Mouse (Mus musculus): ENCODE results near the gene Cbx7. TPM values are rescaled to one million over a fixed set of nuclear protein-coding genes. Genes with fewer than 3 reads are reported as not detected.

Cbx7 gene
- polyA plus RNA-seq, 1 experiment from 2014 or later: 4.2 TPM

GRCm38 (mm10) chr15:79958418-79958817, 12.5 kb downstream of the Cbx7 start:
- Histone ChIP-seq H3K9me3 (replicated peaks) (no peaks in the 10 kb centered on the region), H3K4me1 (peaks cover 9% of the 10 kb centered on the region), H3K4me3 (no peak overlapping the region), H3K36me3 (no peaks in the 10 kb centered on the region), H3K9ac (no peak overlapping the region), H3K27me3 (no peaks in the 10 kb centered on the region), H3K4me2 (replicated peaks) (no peak overlapping the region), H3K27ac (no peak overlapping the region)
- ATAC-seq (ENCODE audit: low FRiP score): no peak
- WGBS: 66% methylated on average over 3 of the region's 3 CpGs

- Histone ChIP-seq H3K36me3 (no peaks in the 10 kb centered on the region), H3K9me3 (replicated peaks) (no peaks in the 10 kb centered on the region), H3K9ac (no peak overlapping the region), H3K4me1 (peaks cover 14% of the 10 kb centered on the region), H3K4me2 (replicated peaks) (no peak overlapping the region), H3K27me3 (0 out of 2 replicates have a peak, but pooled peaks cover 5% of the 10 kb centered on the region), H3K27ac (no peak overlapping the region), H3K4me3 (no peak overlapping the region)
- WGBS: 89% methylated on average over 8 of the region's 8 CpGs
- ATAC-seq (ENCODE audit: low FRiP score): no peak
These were observed 14.4 kb downstream of the Cbx7 start for GRCm38 (mm10) chr15:79956559-79956958.

GRCm38 (mm10) chr15:79953470-79953869, 17.4 kb downstream of the Cbx7 start:
- H3K36me3 ChIP-seq: no peaks in the 10 kb centered on the region
- H3K4me3 ChIP-seq: no peak overlapping the region
- H3K27ac ChIP-seq: no peak overlapping the region
- no peak overlapping the region for H3K9ac ChIP-seq
- no peaks in the 10 kb centered on the region for H3K9me3 ChIP-seq (replicated peaks)
- no peak overlapping the region for H3K4me2 ChIP-seq (replicated peaks)
- WGBS: 60% methylated on average over 7 of the region's 7 CpGs
- peaks cover 30% of the 10 kb centered on the region for H3K4me1 ChIP-seq
- peaks cover 5% of the 10 kb centered on the region; the same call in 1 of the 2 replicates for H3K27me3 ChIP-seq
- ATAC-seq (ENCODE audit: low FRiP score): no peak

GRCm38 (mm10) chr15:79952504-79953231, 18.3 kb downstream of the Cbx7 start:
- Histone ChIP-seq H3K4me1 (peaks cover 30% of the 10 kb centered on the region), H3K9me3 (replicated peaks) (no peaks in the 10 kb centered on the region), H3K36me3 (no peaks in the 10 kb centered on the region), H3K4me2 (replicated peaks) (no peak overlapping the region), H3K27me3 (peaks cover 5% of the 10 kb centered on the region; the same call in 1 of the 2 replicates), H3K27ac (no peak overlapping the region), H3K9ac (no peak overlapping the region), H3K4me3 (no peak overlapping the region)
- WGBS: 53% methylated on average over 11 of the region's 11 CpGs
- ATAC-seq (ENCODE audit: low FRiP score): no peak

GRCm38 (mm10) chr15:79951730-79952503, 19.0 kb downstream of the Cbx7 start:
- Histone ChIP-seq H3K4me3 (no peak overlapping the region), H3K9me3 (replicated peaks) (no peaks in the 10 kb centered on the region), H3K27ac (peak overlapping the region; percentile 41; the same call in 1 of the 2 replicates), H3K9ac (no peak overlapping the region; the same call in 1 of the 2 replicates), H3K36me3 (no peaks in the 10 kb centered on the region), H3K4me2 (replicated peaks) (no peak overlapping the region), H3K27me3 (peaks cover 5% of the 10 kb centered on the region; the same call in 1 of the 2 replicates), H3K4me1 (peaks cover 30% of the 10 kb centered on the region)
- 47% methylated on average over 14 of the region's 14 CpGs for WGBS
- no peak for ATAC-seq (ENCODE audit: low FRiP score)

- WGBS: 73% methylated on average over 6 of the region's 6 CpGs
- Histone ChIP-seq H3K36me3 (no peaks in the 10 kb centered on the region), H3K27me3 (peaks cover 5% of the 10 kb centered on the region; the same call in 1 of the 2 replicates), H3K27ac (peak overlapping the region; percentile 41; the same call in 1 of the 2 replicates), H3K4me2 (replicated peaks) (0 out of 2 replicates have a peak overlapping the region, but pooled peaks have one; percentile 51), H3K9me3 (replicated peaks) (no peaks in the 10 kb centered on the region), H3K4me3 (0 out of 2 replicates have a peak overlapping the region, but pooled peaks have one; percentile 20), H3K9ac (no peak overlapping the region; the same call in 1 of the 2 replicates), H3K4me1 (peaks cover 30% of the 10 kb centered on the region)
- ATAC-seq (ENCODE audit: low FRiP score): no peak
These were observed 19.7 kb downstream of the Cbx7 start for GRCm38 (mm10) chr15:79951226-79951625.

GRCm38 (mm10) chr15:79950250-79951025, 20.5 kb downstream of the Cbx7 start:
- peak; percentile 67 for ATAC-seq (ENCODE audit: low FRiP score)
- peaks cover 30% of the 10 kb centered on the region for H3K4me1 ChIP-seq
- H3K4me3 ChIP-seq: peak overlapping the region; percentile 20
- H3K9me3 ChIP-seq (replicated peaks): no peaks in the 10 kb centered on the region
- H3K36me3 ChIP-seq: no peaks in the 10 kb centered on the region
- peak overlapping the region; percentile 51 for H3K4me2 ChIP-seq (replicated peaks)
- peaks cover 5% of the 10 kb centered on the region; the same call in 1 of the 2 replicates for H3K27me3 ChIP-seq
- H3K9ac ChIP-seq: peak overlapping the region; percentile 48
- WGBS: 2% methylated on average over 23 of the region's 24 CpGs
- H3K27ac ChIP-seq: peak overlapping the region; percentile 41; the same call in 1 of the 2 replicates

GRCm38 (mm10) chr15:79947681-79948080, 23.2 kb downstream of the Cbx7 start:
- no peak overlapping the region for H3K27ac ChIP-seq
- H3K4me3 ChIP-seq: no peak overlapping the region
- WGBS: 75% methylated on average over 6 of the region's 6 CpGs
- no peak for ATAC-seq (ENCODE audit: low FRiP score)
- no peak overlapping the region for H3K9ac ChIP-seq
- H3K4me1 ChIP-seq: peaks cover 28% of the 10 kb centered on the region
- no peak overlapping the region for H3K4me2 ChIP-seq (replicated peaks)
- peaks cover 5% of the 10 kb centered on the region; the same call in 1 of the 2 replicates for H3K27me3 ChIP-seq
- H3K9me3 ChIP-seq (replicated peaks): no peaks in the 10 kb centered on the region
- H3K36me3 ChIP-seq: no peaks in the 10 kb centered on the region

GRCm38 (mm10) chr15:79946790-79947189, 24.1 kb downstream of the Cbx7 start:
- H3K9me3 ChIP-seq (replicated peaks): no peaks in the 10 kb centered on the region
- no peak overlapping the region for H3K9ac ChIP-seq
- H3K4me1 ChIP-seq: peaks cover 23% of the 10 kb centered on the region
- no peak overlapping the region for H3K27ac ChIP-seq
- no peak for ATAC-seq (ENCODE audit: low FRiP score)
- no peak overlapping the region for H3K4me2 ChIP-seq (replicated peaks)
- H3K36me3 ChIP-seq: no peaks in the 10 kb centered on the region
- H3K27me3 ChIP-seq: no peaks in the 10 kb centered on the region; the same call in 1 of the 2 replicates
- no peak overlapping the region for H3K4me3 ChIP-seq
- WGBS: 53% methylated on average over 9 of the region's 9 CpGs

- Histone ChIP-seq H3K36me3 (no peaks in the 10 kb centered on the region), H3K9me3 (replicated peaks) (no peaks in the 10 kb centered on the region), H3K4me2 (replicated peaks) (no peak overlapping the region), H3K4me3 (no peak overlapping the region), H3K27ac (no peak overlapping the region), H3K4me1 (peaks cover 16% of the 10 kb centered on the region), H3K27me3 (no peaks in the 10 kb centered on the region), H3K9ac (no peak overlapping the region)
- WGBS: 5% methylated on average over 4 of the region's 4 CpGs
- peak; percentile 52; the same call in 1 of the 2 replicates for ATAC-seq (ENCODE audit: low FRiP score)
These were observed 24.9 kb downstream of the Cbx7 start for GRCm38 (mm10) chr15:79946022-79946421.

- no peak for ATAC-seq (ENCODE audit: low FRiP score)
- Histone ChIP-seq H3K9ac (no peak overlapping the region), H3K9me3 (replicated peaks) (no peaks in the 10 kb centered on the region), H3K4me2 (replicated peaks) (no peak overlapping the region), H3K36me3 (no peaks in the 10 kb centered on the region), H3K4me1 (peaks cover 6% of the 10 kb centered on the region), H3K27ac (no peak overlapping the region), H3K27me3 (no peaks in the 10 kb centered on the region), H3K4me3 (no peak overlapping the region)
- 75% methylated on average over 5 of the region's 5 CpGs for WGBS
These were observed 26.0 kb downstream of the Cbx7 start for GRCm38 (mm10) chr15:79944948-79945347.

- Histone ChIP-seq H3K27ac (no peak overlapping the region), H3K4me3 (no peak overlapping the region), H3K27me3 (no peaks in the 10 kb centered on the region), H3K9ac (no peak overlapping the region), H3K4me1 (no peaks in the 10 kb centered on the region), H3K4me2 (replicated peaks) (no peak overlapping the region), H3K36me3 (no peaks in the 10 kb centered on the region), H3K9me3 (replicated peaks) (no peaks in the 10 kb centered on the region)
- no peak for ATAC-seq (ENCODE audit: low FRiP score)
- WGBS: 77% methylated on average over 3 of the region's 3 CpGs
These were observed 27.3 kb downstream of the Cbx7 start for GRCm38 (mm10) chr15:79943584-79943983.

All from hindbrain, embryonic 12.5 days (tissue).